ENCODE assay signal across 8 mouse cellular contexts in the genomic region with DNA sequence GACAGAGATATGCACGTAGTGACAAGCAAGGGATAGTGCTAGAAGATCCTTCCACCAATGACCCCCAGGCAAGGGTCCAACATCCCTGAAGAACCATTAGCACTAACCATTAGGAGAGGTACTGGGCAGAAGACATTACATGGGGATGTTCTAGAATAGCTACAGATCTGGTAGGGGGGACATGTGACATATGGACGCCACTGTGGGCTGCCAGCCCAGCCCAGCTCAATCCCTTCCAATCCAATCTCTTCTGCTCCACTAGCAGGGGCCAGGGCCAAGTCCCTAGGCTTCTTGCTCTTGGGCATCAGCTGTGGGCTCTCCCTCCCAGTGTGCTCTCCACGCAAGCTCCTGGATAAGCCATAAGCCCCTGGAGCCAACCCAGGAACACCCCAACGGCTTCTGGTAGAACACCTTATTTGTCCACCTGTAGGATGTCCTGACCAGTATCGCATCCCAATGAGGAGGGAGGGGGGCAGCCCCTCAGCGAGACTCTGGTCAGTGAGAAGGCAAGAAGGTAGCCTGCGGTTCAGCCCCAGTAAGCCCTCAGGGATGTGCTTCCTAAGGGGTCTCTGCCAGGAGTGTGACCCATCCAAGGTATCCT. TPM values are rescaled to one million over a fixed set of nuclear protein-coding genes. Genes with fewer than 3 reads are reported as not detected.
DNase-seq lines count a peak whose midpoint lies in the region; ATAC-seq lines count a peak whose summit lies in the region.

No protein-coding gene starts in this region.

- H3K4me3 ChIP-seq in heart, embryonic 13.5 days: peak overlapping the region; percentile 82
- H3K4me3 ChIP-seq in liver, embryonic 16.5 days (ENCODE audit: low read depth, low read length): peak overlapping the region; percentile 62

- peak overlapping the region; percentile 92 for H3K4me2 ChIP-seq in heart, embryonic 13.5 days
- peak overlapping the region; percentile 54 for H3K4me2 ChIP-seq in liver, embryonic 16.5 days (ENCODE audit: low read depth, low read length)

- no peaks in the 10 kb centered on the region for H3K36me3 ChIP-seq in heart, embryonic 13.5 days
- no peaks in the 10 kb centered on the region for H3K36me3 ChIP-seq in liver, embryonic 16.5 days (ENCODE audit: control insufficient read depth, insufficient read depth)

- no peaks in the 10 kb centered on the region for H3K9me3 ChIP-seq in heart, embryonic 13.5 days
- H3K9me3 ChIP-seq in liver, embryonic 16.5 days (replicated peaks; ENCODE audit: control insufficient read depth, low read length): no peaks in the 10 kb centered on the region

- peak overlapping the region; percentile 96 for H3K9ac ChIP-seq in heart, embryonic 13.5 days
- peak overlapping the region; percentile 28; the same call in 1 of the 2 replicates for H3K9ac ChIP-seq in liver, embryonic 16.5 days (ENCODE audit: low read depth, low read length)

- no peak for ATAC-seq in heart, embryonic 13.5 days (ENCODE audit: extremely low read depth, insufficient number of reproducible peaks, low FRiP score, low TSS enrichment)
- no peak for ATAC-seq in liver, embryonic 16.5 days (ENCODE audit: low read depth)

- WGBS in heart, embryonic 13.5 days: 59% methylated on average over 7 of the region's 7 CpGs
- WGBS in liver, embryonic 16.5 days (ENCODE audit: insufficient replicate concordance): 59% methylated on average over 7 of the region's 7 CpGs

- DNase-seq in heart, adult 9 months (ENCODE audit: low spot score in 2 of 2): peak; percentile 28 to 45
- DNase-seq in heart, postnatal 4 days: no peak
- DNase-seq in cerebellum, adult 11-12 months: peak; percentile 95
- no peak for DNase-seq in embryo, embryonic 11 days
- no peak for DNase-seq in layer of hippocampus, adult 18-20 months (ENCODE audit: low spot score in 2 of 2)
- DNase-seq in adrenal gland, adult 8-10 months: no peak

- peaks cover 85% of the 10 kb centered on the region for H3K4me1 ChIP-seq in heart, embryonic 13.5 days
- H3K4me1 ChIP-seq in liver, embryonic 16.5 days (ENCODE audit: control insufficient read depth, low read depth, low read length): peaks cover 30% of the 10 kb centered on the region

- H3K27me3 ChIP-seq in heart, embryonic 13.5 days (replicated peaks): no peaks in the 10 kb centered on the region
- peaks cover 49% of the 10 kb centered on the region for H3K27me3 ChIP-seq in liver, embryonic 16.5 days (ENCODE audit: control insufficient read depth, insufficient read depth, low read depth, low read length)

- H3K27ac ChIP-seq in heart, embryonic 13.5 days (replicated peaks): peak overlapping the region; percentile 95
- peak overlapping the region; percentile 92 for H3K27ac ChIP-seq in liver, embryonic 16.5 days (ENCODE audit: low read length)

RNA-seq across cellular contexts. Expression of a gene that starts 2.2 kb away (rescaled TPM):
- 100 to 1,000 TPM; 132 to 137 TPM for total RNA-seq in heart, postnatal 4 days (2021)
- 84.6 and 99.0 TPM in 2 replicates for polyA plus RNA-seq in heart, embryonic 13.5 days (2015; fragmentation: Nextera tagmentation; extraction: Ambion mirVana)
- polyA plus RNA-seq in liver, embryonic 16.5 days (2015; fragmentation: Nextera tagmentation; extraction: Ambion mirVana): 26.2 and 31.9 TPM in 2 replicates
- 10 to 100 TPM; 46.4 to 55.0 TPM for total RNA-seq in layer of hippocampus, adult 18-20 months (2021)
- total RNA-seq in adrenal gland, adult 8-10 months (2022): 100 to 1,000 TPM; 153 to 177 (median 157) TPM

RNA-seq across cellular contexts. Expression of a gene that starts 17.9 kb away (rescaled TPM):
- 10 to 100 TPM in 1 of 2 experiments, 1 to 10 TPM in 1; 8.7 to 10.3 TPM for total RNA-seq in heart, postnatal 4 days (2021)
- 17.4 and 17.9 TPM in 2 replicates for polyA plus RNA-seq in heart, embryonic 13.5 days (2015; fragmentation: Nextera tagmentation; extraction: Ambion mirVana)
- 2.7 and 3.8 TPM in 2 replicates for polyA plus RNA-seq in liver, embryonic 16.5 days (2015; fragmentation: Nextera tagmentation; extraction: Ambion mirVana)
- total RNA-seq in layer of hippocampus, adult 18-20 months (2021): 10 to 100 TPM; 34.8 to 39.1 TPM
- 10 to 100 TPM in 1 of 4 experiments, 1 to 10 TPM in 3; 6.9 to 13.2 (median 8.9) TPM for total RNA-seq in adrenal gland, adult 8-10 months (2022)

RNA-seq across cellular contexts. Expression of a gene that starts 28.9 kb away (rescaled TPM):
- 1 to 10 TPM; 4.1 to 5.4 TPM for total RNA-seq in heart, postnatal 4 days (2021)
- 3.8 and 4.0 TPM in 2 replicates for polyA plus RNA-seq in heart, embryonic 13.5 days (2015; fragmentation: Nextera tagmentation; extraction: Ambion mirVana)
- polyA plus RNA-seq in liver, embryonic 16.5 days (2015; fragmentation: Nextera tagmentation; extraction: Ambion mirVana): 0.83 and 0.97 TPM in 2 replicates
- 10 to 100 TPM; 19.2 to 21.2 TPM for total RNA-seq in layer of hippocampus, adult 18-20 months (2021)
- 1 to 10 TPM; 4.6 to 7.7 (median 6.3) TPM for total RNA-seq in adrenal gland, adult 8-10 months (2022)

RNA-seq across cellular contexts. Expression of a gene that starts 33.0 kb away (rescaled TPM):
- 10 to 100 TPM; 51.4 to 54.7 TPM for total RNA-seq in heart, postnatal 4 days (2021)
- 20.5 and 20.8 TPM in 2 replicates for polyA plus RNA-seq in heart, embryonic 13.5 days (2015; fragmentation: Nextera tagmentation; extraction: Ambion mirVana)
- 15.5 and 16.4 TPM in 2 replicates for polyA plus RNA-seq in liver, embryonic 16.5 days (2015; fragmentation: Nextera tagmentation; extraction: Ambion mirVana)
- 100 to 1,000 TPM; 157 to 166 TPM for total RNA-seq in layer of hippocampus, adult 18-20 months (2021)
- total RNA-seq in adrenal gland, adult 8-10 months (2022): 10 to 100 TPM; 46.8 to 89.2 (median 66.8) TPM

RNA-seq across cellular contexts. Expression of a gene that starts 37.9 kb away (rescaled TPM):
- total RNA-seq in heart, postnatal 4 days (2021): 10 to 100 TPM; 28.8 to 28.9 TPM
- 19.0 and 20.4 TPM in 2 replicates for polyA plus RNA-seq in heart, embryonic 13.5 days (2015; fragmentation: Nextera tagmentation; extraction: Ambion mirVana)
- polyA plus RNA-seq in liver, embryonic 16.5 days (2015; fragmentation: Nextera tagmentation; extraction: Ambion mirVana): 1.1 and 1.9 TPM in 2 replicates
- 1 to 10 TPM; 4.8 to 5.4 TPM for total RNA-seq in layer of hippocampus, adult 18-20 months (2021)
- total RNA-seq in adrenal gland, adult 8-10 months (2022): 10 to 100 TPM; 10.5 to 22.7 (median 14.3) TPM

Comparison
In these comparisons a context has a peak if more than half of its experiments do, and no peak if none do; other contexts are left out.
1. DNase-seq: peak in heart, adult 9 months (2 of 2) and cerebellum, adult 11-12 months (single experiment); none in heart, postnatal 4 days (single experiment), embryo, embryonic 11 days (single experiment), layer of hippocampus, adult 18-20 months (0 of 2) and adrenal gland, adult 8-10 months (single experiment).